Mouse (Mus musculus) left cerebral cortex, postnatal 14 days (tissue): ENCODE data around the gene Slc25a19. TPM values are rescaled to one million over a fixed set of nuclear protein-coding genes. Genes with fewer than 3 reads are reported as not detected.
A peak's percentile ranks its signal among the peaks of the same experiment; 100 is the strongest.

Experiments
- DNase-seq, 2 experiments: peaks; one replicate each; pipeline ENCODE4 v3.0.0; 2021 to 2022; ENCODE audit warnings: low spot score in 2 of 2, mixed read lengths in 1 of 2
- intact Hi-C: fragments of 180-260 bp; cut with DNase I; formaldehyde crosslinking; loops from one replicate; pipeline ENCODE4 v1.15.1; 2025
- total RNA-seq, 2 experiments: library from RNA; stranded (reverse); gene quantifications; 2 replicates each; pipeline ENCODE4 v1.2.3; 2021

Slc25a19 gene
- total RNA-seq, 2 experiments from 2014 or later, result 55.1 to 58.1 TPM

- intact Hi-C loops, result no loop called here
- no peak for DNase-seq
Observed at GRCm38 (mm10) chr11:115643265-115643664, 15.2 kb upstream of the Slc25a19 start.

GRCm38 (mm10) chr11:115642705-115643104 is 14.6 kb upstream of the Slc25a19 start:
- intact Hi-C loops, result no loop called here
- no peak for DNase-seq

- no peak for DNase-seq
- intact Hi-C loops, result no loop called here
Observed at GRCm38 (mm10) chr11:115641664-115642036, 13.6 kb upstream of the Slc25a19 start.

GRCm38 (mm10) chr11:115640978-115641663 is 13.0 kb upstream of the Slc25a19 start:
- peak in 1 of 2 experiments; percentile 31 for DNase-seq
- intact Hi-C loops, result no loop called here

GRCm38 (mm10) chr11:115640311-115640828 is 12.3 kb upstream of the Slc25a19 start:
- intact Hi-C loops, result no loop called here
- no peak for DNase-seq

- no peak for DNase-seq
- intact Hi-C loops, result no loop called here
Observed at GRCm38 (mm10) chr11:115639540-115639939, 11.4 kb upstream of the Slc25a19 start.

GRCm38 (mm10) chr11:115638498-115639409 is 10.7 kb upstream of the Slc25a19 start:
- intact Hi-C loops, result no loop called here
- no peak for DNase-seq

- no peak for DNase-seq
- intact Hi-C loops, result no loop called here
Observed at GRCm38 (mm10) chr11:115636960-115637359, 8.9 kb upstream of the Slc25a19 start.

GRCm38 (mm10) chr11:115635484-115635883 is 7.4 kb upstream of the Slc25a19 start:
- intact Hi-C loops, result no loop called here
- no peak for DNase-seq

- intact Hi-C loops, result no loop called here
- DNase-seq, result no peak
Observed at GRCm38 (mm10) chr11:115635041-115635440, 6.9 kb upstream of the Slc25a19 start.

GRCm38 (mm10) chr11:115634109-115634508 is 6.0 kb upstream of the Slc25a19 start:
- no peak for DNase-seq
- intact Hi-C loops, result loop anchor here (5.0 kb wide), 1 partner anchor 178 kb away; the partner anchor contains the start of genes Caskin2 and Tsen54

GRCm38 (mm10) chr11:115632862-115633261 is 4.8 kb upstream of the Slc25a19 start:
- no peak for DNase-seq
- intact Hi-C loops, result loop anchor here (5.0 kb wide), 1 partner anchor 179 kb away; the partner anchor contains the start of genes Caskin2 and Tsen54

GRCm38 (mm10) chr11:115632247-115632646 is 4.2 kb upstream of the Slc25a19 start:
- DNase-seq, result no peak
- intact Hi-C loops, result loop anchor here (5.0 kb wide), 1 partner anchor 180 kb away; the partner anchor contains the start of genes Caskin2 and Tsen54

GRCm38 (mm10) chr11:115631505-115631890 is 3.4 kb upstream of the Slc25a19 start:
- peak in 1 of 2 experiments; percentile 44 for DNase-seq
- intact Hi-C loops, result loop anchor here (5.0 kb wide), 1 partner anchor 181 kb away; the partner anchor contains the start of genes Caskin2 and Tsen54

- intact Hi-C loops, result loop anchor here (5.0 kb wide), 1 partner anchor 181 kb away; the partner anchor contains the start of genes Caskin2 and Tsen54
- DNase-seq, result peak in 1 of 2 experiments; percentile 41
Observed at GRCm38 (mm10) chr11:115630532-115631504, 2.7 kb upstream of the Slc25a19 start.

- intact Hi-C loops, result loop anchor here (5.0 kb wide), 1 partner anchor 182 kb away; the partner anchor contains the start of genes Caskin2 and Tsen54
Observed at GRCm38 (mm10) chr11:115629734-115630531, 1.8 kb upstream of the Slc25a19 start.

GRCm38 (mm10) chr11:115628465-115629101 is 488 bp upstream of the Slc25a19 start:
- DNase-seq, result no peak
- intact Hi-C loops, result no loop called here

More at GRCm38 (mm10) chr11:115629734-115630531, 1.8 kb upstream of the Slc25a19 start:
- DNase-seq, result no peak
